Mouse (Mus musculus) neural tube, embryonic 10.5 days (tissue): ENCODE measurements around the gene Ssh2.
"Not testable (repeated sequence)": the region's sequence is repeated elsewhere in the genome, so short reads cannot be mapped to it uniquely, and the experiment has no call there.

Experiments used
- DNase-seq: peaks from one replicate; pipeline ENCODE4 v3.0.0-alpha.2; 2017; ENCODE audit warnings: low spot score; ENCODE audit errors: extremely low spot score

Ssh2 gene

DNA sequence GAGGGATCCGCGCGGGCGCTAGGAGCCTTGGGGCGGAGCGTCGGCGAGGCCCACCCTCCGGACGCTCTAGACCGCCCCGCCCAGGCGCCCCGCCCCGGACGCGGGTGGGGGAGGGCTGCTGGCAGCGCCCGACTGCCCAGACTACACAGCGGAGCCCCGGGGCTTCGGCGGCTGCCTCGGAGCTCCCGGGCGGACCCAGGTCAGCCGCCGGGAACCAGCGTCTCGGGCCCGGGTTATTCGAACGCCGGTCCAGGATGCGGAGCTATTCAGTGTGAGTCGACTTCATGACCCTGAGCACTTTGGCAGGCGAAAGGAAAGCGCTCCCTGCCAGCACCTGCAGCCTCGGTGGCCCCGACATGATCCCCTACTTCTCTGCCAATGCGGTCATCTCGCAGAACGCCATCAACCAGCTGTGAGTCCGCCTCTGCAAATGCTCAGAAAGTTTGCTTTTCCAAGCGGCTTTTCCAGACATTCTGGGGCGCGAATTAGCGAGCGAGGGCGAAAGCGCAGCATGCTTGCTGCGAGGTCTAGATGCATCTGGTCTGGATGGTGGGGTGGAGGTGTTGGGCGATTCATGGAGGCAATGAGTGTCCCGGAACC lies 132.2 kb downstream of the Ssh2 start:
- peak; percentile 89 for DNase-seq

DNA sequence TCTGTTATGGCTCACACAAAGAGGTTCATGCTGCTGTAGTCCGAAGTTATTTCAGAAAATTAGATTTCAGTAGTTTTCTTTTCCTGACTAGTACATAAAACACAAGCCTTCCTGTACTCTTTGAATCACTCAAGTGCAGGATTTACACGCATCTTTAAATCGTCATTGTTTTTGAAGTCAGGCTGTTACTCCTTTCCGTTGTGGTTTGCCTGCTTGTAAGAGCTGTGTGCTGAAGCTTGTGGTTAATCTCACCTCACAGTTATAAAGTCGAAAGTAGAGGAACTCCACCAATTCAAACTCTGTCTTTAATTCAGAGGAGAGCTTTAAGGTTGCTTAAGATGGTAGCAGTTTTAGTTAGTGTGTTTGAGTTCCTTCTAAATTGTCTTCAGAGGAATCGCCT lies 132.9 kb downstream of the Ssh2 start:
- no peak for DNase-seq

DNA sequence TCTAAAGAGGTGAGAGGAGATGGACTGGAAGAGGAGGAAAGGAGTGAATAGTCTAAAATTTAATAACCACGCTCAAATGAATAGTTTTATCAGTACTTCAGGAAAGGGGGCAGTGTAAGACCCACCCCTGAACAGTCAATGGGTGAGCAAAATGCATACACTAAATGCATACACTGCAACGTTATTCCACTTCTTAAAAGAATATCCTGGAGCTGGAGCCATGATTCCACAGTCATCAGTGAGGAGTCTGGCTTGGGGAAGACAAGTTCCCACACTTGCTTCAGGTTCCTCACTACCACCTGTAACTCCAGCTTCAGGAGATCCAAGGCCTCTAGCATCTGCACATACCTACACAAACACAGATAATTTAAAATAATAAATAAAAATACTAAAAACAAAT lies 133.6 kb downstream of the Ssh2 start:
- DNase-seq, result no peak

DNA sequence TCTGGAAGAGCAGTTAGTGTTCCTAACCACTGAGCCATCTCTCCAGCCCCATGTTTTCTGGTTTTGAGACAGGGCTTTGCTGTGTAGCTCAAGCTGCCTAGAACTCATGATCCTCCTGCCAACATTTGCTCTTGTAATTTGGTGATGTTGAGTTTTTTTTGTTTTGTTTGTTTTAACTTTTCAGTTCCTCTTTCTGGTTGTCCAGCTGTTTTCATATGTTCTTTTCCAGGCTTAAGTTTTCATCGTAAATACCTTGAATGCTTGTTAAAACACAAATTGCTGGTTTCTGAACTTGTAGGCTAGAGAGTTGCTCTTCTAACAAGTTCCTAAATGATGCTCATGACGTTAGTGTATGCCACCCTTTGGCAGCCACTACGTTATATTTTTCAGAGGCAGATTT lies 139.0 kb downstream of the Ssh2 start:
- DNase-seq, result no peak

DNA sequence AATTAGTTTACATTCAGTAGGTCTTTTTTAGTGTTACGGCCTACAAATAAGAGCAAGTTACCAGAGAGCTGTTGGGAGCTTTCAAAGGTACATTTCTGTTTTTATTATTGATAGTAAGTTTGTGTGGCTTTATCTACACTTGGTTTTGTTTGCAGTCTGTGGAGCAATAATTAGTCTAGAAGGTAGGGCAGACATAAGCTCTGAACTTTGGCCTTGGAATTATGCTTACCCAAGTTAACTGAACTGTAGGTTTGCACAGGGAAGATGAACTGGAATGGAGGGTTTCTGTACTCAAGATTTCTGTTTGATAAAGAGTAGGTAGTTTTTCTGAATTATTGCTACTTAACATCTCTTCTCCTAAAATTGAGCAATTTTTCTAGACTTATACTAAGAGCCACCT lies 141.8 kb downstream of the Ssh2 start:
- no peak for DNase-seq

DNA sequence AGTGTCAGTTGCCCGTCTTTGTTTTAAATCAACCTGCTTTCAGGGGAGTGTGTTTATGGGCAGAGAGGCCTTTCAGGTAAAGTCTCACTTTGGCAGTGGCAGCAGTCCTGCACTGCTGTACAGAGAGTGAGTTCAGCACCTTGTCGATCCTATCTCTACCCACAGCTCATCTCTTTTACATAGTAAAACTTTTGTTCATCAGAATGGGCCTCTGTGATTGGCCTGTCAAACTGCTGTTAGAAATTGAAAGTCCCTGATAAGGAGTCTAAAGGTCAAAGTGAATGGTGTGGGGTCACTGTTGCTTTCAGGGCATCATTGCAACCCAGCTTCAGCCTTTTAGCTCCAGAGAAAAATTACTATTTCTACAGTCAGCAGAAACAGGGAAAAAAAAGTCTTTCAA lies 147.4 kb downstream of the Ssh2 start:
- DNase-seq, result no peak

DNA sequence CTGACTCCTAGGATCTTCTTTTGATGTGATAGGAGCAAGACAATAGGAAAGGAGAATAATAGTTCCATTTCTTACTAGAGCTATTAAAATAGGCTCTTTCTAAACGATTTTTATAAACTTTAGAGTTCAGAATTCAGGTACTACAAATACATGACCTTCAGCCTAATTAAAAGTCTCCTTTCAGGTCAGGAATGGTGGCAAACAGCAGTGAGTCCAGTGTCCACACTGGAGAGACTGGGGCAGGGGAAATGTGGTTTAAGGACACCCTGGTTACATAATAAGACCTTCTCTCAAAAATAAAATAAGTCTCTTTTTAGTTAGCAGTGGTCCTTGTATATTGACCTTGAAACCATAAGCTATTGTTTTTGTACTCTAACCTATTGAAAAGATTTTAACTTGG lies 148.3 kb downstream of the Ssh2 start:
- DNase-seq, result no peak

DNA sequence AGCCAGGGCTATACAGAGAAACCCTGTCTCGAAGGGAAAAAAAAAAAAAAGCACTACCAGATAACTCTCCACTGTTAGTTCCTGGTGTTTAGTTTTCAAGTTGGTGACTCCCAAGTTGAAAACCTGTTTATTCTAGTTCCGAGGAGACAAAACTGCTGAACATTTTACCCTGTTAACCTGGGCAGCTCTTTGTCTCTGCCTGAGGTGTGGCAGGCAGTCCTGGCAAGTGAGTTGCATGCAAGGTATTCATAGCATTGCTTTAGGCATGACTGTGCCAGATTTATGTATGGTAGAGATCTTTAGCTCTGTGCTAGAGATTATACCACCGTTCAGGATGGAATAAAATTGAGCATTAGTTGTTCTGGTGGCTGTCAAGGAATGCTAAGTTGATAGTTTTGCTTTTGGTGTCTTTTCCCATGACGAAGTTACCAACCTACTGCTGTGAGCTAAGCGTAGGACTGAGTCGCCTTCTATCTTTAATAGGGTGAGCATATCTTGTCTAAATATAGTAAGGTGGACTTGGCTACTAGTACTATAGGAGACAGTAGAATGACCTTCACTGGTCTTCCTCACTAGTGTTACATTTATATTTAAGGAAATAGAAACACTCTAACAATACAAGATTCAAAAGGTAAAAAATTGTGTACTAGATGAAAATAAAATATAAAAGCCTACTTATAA lies 149.8 kb downstream of the Ssh2 start:
- no peak for DNase-seq

DNA sequence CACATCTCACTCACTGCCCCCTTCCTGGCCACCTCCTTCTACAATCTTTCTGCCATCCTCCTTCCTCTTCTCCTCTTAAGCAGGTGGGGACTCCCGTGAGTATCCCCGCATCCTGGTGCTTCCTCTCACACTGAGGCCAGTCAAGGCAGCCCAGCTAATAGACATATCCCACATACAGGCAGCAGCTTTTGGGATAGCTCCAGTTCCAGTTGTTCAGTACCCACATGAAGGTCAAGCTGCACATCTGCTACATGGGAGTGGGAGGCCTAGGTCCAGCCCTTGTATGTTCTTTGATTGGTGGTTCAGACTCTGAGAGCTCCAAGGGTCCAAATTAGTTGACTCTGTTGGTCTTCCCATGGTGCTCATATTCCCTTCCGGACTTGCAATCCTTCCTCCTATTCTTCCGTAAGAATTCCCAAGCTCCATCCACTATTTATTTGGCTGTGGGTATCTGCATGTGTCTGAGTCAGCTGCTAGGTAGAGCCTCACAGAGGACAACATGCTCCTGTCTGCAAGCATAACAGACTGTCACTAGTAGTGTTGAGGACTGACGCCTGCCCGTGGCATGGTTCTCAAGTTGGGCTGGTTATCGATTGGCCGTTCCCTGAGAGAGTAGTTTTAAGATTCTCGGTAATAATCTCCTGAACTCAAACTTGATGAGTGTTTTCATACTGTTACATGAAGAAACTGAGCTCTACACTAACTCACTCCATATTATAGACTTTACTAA lies 151.6 kb downstream of the Ssh2 start:
- no peak for DNase-seq

DNA sequence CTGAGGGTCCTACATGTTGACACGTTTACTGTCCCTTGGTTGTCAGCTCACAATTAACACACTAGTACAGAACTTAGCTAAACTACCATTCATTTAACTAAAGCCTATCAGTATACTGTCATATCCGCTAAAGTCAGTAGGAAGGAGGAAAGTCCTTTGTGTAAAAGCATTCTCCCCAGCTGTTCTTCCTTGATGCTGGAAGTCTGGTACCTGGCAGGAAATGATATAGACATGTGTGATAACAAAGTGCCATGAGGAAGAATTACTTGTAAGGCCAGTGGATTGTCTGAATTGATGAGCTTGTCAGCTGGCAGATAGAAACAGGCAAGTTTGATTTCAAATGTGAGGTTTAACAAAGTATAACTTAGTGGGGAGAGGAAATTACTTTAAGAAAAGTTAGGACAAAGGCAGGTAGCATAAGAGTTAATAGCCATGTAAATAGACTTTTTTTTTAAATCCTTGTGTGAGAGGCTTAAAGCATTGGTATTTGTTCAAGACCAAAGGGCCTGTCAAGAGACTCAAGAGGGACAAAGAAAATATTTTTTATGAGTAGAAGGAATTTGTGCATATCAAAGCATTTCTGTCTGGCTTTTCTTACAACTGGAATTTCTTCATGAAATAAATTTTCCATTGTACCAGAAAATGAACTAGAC lies 153.2 kb downstream of the Ssh2 start:
- DNase-seq, result no peak

DNA sequence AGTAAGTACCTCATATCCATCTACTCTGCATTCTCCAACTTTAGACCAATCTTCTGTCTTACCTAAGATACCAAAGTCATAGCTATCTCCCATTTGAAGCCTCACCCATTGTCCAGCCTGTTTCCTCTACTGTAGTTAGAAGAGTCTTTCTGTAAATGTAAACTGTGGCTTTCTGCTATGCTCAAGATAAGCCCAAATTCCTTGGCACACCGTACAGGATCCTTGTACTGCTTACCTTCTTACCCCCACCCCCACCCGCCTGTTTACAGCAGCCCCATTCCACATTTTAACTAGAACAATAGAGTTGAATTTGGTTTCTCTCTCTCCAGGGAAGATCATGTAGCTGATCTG lies 153.7 kb downstream of the Ssh2 start:
- DNase-seq, result no peak

DNA sequence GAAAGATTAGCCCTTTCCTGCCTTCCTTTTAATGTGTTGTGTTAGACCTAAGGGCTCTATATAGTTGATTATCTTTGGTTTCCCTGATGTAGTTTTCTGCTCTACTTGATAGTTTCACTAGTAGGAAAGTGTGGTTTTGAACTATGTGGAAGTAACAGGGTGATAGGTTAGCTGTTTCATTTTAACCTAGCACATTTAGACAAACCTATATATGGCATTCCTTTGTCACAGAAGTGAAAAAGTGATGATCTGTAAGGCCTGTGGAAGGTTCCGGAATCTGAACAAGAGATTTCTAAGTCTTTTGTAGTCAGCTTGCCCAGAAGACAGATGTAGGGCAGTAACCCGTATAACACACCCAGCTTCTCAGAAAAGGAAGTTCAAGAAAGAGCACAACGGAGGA lies 155.0 kb downstream of the Ssh2 start:
- DNase-seq, result no peak

DNA sequence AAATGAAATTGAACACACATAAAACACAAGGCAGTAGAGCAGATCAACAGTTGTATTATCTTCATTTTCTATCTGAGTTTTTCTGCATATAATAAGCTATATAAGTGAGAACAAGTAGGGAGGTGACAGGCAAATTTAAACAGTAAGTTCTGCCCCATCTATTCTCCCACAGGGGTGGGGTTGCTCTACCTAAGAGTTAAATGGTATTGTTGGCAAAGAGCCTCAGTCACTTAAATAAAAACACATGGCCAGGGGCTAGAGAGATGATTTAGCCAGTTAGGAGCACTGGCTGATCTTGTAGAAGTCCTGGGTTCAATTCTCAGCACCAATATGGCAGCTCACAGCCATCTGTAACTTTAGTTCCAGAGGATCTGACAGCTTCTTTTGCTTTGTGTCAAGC lies 155.6 kb downstream of the Ssh2 start:
- no peak for DNase-seq

DNA sequence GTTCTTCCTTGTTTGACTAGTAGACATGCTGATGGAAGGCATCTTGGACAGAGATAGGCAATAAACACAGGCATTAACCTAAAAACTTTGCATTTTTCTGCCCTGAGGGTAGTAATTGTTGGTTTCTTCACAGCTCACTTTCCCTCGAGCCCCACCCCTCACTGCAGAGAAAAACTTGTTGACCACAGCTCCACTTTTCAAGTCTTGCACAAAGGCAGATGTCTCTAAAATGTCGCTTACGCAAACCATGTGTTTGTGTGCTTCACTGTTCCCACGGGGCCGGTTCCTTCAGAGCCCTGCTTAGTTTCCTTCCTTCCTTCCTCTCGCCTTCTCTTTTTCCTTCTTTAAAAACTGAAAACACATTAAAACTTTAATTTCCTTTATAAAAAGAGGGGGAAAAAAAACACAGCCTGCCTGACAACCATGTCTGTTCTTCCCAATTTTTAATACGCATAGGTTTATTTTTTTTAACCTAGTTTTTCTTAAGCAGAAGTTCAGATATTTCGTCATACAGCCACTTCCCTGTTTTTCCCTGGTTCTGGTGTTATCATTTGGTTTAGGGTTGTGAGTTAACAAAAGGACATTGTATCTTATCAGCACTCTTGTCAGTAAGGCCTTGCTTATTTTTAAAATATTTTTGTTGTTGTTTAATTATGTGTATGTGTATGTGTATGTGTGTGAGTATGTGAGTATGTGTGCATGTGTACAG lies 156.3 kb downstream of the Ssh2 start:
- no peak for DNase-seq

DNA sequence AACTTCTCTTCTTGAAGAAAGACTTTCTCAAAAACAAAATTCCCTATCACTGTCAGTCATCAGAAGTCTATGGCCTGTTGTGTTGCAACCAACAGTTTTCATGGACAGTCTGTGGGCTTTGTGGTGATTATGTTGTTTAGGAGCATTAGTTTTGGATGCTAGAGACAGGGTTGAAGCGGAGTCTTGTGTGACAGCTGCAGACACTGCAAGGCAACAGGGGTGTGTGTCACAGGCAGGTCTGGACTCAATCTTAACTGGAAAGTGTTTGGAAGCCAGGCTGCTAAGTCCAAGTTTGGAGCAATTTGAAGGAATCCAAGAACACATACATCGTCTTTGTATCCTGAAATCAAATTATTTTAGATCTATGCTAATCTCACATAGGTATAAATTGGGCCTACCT lies 162.5 kb downstream of the Ssh2 start:
- DNase-seq, result no peak

DNA sequence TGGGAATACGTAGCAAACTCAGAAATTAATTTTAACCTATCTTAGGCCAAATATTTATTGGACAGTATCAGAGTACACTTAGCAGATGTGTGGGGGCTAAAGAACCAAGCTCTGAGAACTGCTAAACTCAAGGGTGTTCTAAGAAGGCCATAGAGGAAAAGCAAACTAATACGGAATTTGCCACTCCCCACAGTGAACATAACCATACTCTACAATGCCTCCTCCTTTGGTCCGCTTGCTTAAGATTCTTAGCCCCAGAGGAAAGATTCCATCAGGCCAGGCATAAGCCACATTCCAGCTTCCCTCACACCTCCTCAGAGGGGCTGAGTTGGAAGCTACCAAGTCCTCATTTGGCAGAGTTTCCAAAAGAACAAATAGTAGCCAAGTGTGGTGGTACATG lies 165.1 kb downstream of the Ssh2 start:
- DNase-seq, result no peak

DNA sequence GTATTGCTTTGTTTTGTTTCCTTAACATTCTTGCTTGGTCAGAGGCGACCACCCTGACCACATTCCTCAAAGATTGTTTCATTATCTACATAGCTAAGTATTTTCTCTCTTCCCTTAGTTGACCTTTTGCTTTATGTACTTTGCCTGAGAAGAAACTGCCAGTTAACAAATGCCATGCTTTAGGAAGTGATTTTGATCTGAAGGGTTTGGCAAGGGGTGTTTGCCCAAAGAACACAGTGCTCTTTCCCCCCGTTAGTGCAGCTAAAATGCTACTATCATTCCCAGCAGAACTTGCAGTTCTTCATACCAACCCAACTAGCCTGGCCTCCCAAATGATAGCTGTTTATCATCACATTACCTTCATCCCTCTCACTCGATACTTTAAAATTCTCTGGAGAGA lies 168.1 kb downstream of the Ssh2 start:
- DNase-seq, result no peak

DNA sequence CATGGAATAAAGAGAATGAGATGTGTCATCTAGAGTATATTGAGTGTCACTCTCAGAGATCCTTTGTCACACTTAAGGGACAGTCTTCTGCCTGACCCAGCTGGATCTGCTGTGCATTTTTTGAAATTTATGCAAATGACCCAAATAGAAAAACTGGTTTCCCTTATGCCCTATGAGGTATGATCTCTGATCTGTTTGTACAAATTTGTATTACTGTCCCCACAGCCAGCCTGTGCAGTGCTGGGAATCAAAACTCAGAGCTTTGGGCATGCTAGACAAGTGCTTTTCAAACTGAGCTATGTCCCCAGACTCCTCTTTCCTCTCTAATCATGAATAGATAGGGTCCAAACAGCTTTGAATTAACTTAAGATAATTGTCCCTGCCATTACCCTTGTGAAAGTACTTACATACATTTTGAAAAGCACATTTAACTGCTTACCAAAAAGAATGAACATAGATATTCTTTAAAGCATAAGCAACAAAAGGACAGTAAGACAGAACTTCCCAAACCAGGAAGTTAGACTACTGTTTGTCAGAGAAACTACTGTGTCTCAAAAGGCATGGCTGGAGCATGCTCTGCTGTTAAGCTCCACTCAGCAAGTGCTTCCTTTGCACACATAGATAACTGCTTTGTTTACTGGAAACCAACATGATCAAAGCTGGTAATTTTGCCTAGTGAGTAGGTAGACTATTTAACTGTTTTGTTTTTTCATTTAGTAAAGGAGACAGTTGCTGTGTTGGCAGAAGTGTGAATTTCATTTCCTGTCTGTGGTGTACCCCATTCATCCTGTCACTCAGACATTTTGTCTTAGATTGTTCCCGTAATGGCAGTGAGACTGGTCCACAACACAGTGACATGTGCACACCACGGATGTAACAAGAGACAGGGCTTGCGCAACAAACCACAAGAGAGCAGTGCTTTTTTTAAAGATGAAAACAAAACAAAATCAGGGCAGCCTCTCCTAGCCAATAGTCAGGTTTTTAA lies 169.9 kb downstream of the Ssh2 start:
- no peak for DNase-seq

DNA sequence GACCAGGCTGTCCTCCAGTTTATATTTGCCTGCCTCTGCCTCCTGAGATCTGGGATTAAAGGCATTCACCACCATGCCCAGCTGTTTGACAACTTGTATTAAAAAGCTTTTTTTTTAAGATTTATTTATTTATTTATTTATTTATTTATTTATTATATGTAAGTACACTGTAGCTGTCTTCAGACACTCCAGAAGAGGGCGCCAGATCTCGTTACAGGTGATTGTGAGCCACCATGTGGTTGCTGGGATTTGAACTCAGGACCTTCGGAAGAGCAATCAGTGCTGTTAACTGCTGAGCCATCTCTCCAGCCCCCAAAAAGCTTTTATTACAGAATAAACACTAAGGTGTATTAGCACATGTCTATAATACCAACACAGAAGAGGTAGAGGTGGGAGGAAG lies 172.1 kb downstream of the Ssh2 start:
- DNase-seq, result not testable (repeated sequence)

DNA sequence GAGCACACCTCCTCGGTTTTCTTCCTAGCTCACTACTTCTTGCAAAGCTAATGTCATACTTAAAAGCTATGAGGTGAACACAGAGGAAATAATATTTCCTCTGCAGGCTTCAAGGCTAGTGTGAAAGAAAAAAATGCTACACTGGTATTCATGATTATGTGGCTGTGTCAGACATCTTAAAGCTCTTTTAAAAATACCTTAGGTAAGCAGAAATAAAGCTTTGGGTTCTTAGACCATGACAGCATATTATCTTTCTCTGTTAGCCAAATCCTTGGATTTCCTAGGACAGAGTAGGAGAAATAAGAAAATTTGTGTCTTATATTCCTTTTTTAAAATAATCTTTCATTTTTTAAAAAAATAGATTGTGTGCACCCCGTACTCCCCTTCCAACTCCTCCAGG lies 179.5 kb downstream of the Ssh2 start:
- no peak for DNase-seq

DNA sequence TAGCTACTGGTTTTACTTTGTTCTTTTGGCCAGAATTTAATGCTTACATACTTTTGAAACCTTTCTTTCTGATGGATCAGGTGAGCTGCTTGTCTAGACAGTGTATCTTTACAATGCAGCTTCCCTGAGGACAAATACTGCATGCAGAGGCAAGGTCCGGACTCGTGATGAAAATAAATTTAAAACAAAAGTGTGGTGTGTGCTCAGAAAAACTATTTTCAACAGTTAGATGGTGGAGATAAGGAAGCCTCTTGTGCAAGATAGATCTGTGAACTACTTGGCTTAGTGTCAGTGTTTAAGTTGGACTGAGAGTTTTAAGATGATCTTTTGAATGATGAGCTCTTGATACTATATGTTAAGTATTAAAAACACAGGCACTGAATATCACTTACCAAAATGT lies 186.4 kb downstream of the Ssh2 start:
- no peak for DNase-seq
